Mouse (Mus musculus) liver, postnatal 0 days (tissue): ENCODE data around the gene Gm20388. TPM values are rescaled to one million over a fixed set of nuclear protein-coding genes. Genes with fewer than 3 reads are reported as not detected.

ENCODE experiments used
- ATAC-seq: fragments of 200-750 bp; cut with Nextera tagmentation; 2 replicates; pipeline ENCODE4 v1.8.0; 2017; ENCODE audit warnings: mild to moderate bottlenecking, moderate library complexity
- DNase-seq: peaks from one replicate; pipeline ENCODE4 v3.0.0-alpha.2; 2016
- H3K27ac ChIP-seq: fragments of 300-500 bp; sonication (generic); 2 replicates; pipeline ENCODE4 v1.5.1; 2014; ENCODE audit warnings: antibody characterized with exemption, moderate library complexity, mild to moderate bottlenecking, low read depth
- H3K27me3 ChIP-seq: fragments of 300-500 bp; sonication (generic); 2 replicates; pipeline ENCODE4 v1.6.1; 2014; ENCODE audit warnings: low read length, control low read depth, mixed read lengths; ENCODE audit not compliant: insufficient read depth
- H3K36me3 ChIP-seq: fragments of 300-500 bp; sonication (generic); replicated peaks from 2 replicates; pipeline ENCODE4 v1.6.1; 2014; ENCODE audit warnings: mild to moderate bottlenecking, control low read depth, low read length, moderate library complexity, mixed read lengths; ENCODE audit not compliant: insufficient read depth
- H3K4me1 ChIP-seq: fragments of 300-500 bp; sonication (generic); 2 replicates; pipeline ENCODE4 v1.6.1; 2014; ENCODE audit warnings: antibody characterized with exemption, mild to moderate bottlenecking, control low read depth; ENCODE audit not compliant: insufficient read depth
- H3K4me2 ChIP-seq: fragments of 300-500 bp; sonication (generic); 2 replicates; pipeline ENCODE4 v1.6.1; 2014; ENCODE audit warnings: low read depth, mild to moderate bottlenecking, low read length, moderate library complexity, mixed read lengths
- H3K4me3 ChIP-seq: fragments of 300-500 bp; sonication (generic); 2 replicates; pipeline ENCODE4 v1.5.1; 2014; ENCODE audit warnings: low read depth, low read length
- H3K9ac ChIP-seq: fragments of 300-500 bp; sonication (generic); replicated peaks from 2 replicates; pipeline ENCODE4 v1.6.1; 2014; ENCODE audit warnings: mild to moderate bottlenecking, moderate library complexity
- H3K9me3 ChIP-seq: fragments of 300-500 bp; sonication (generic); 2 replicates; pipeline ENCODE4 v1.6.1; 2016; ENCODE audit warnings: mild to moderate bottlenecking, control low read depth, low read length, mixed read lengths
- CTCF ChIP-seq: sonication (generic); IDR thresholded peaks from 2 replicates; pipeline ENCODE4 v1.5.1; 2016; ENCODE audit warnings: antibody characterized with exemption, low read depth
- EP300 ChIP-seq: IDR thresholded peaks from 2 replicates; pipeline ENCODE4 v1.6.1; 2016; ENCODE audit warnings: antibody characterized with exemption, low read depth, mild to moderate bottlenecking
- WGBS: fragments of 180-500 bp; shearing (Covaris S2); extraction: QIAGEN DNeasy Blood & Tissue Kit; methylation state at CpG from one replicate; pipeline ENCODE4 v1.1.7; 2014; ENCODE audit not compliant: insufficient replicate concordance; 5-methylcytosine and 5-hydroxymethylcytosine counted together
- polyA plus RNA-seq: library from polyadenylated mRNA; unstranded; fragments of >200 nt; fragmentation: Nextera tagmentation; extraction: Ambion mirVana; gene quantifications from 2 replicates; pipeline ENCODE4 v1.2.1, GENCODE M21; 2015

The Gm20388 gene
- polyA plus RNA-seq, 1 experiment from 2014 or later, result not detected

DNA sequence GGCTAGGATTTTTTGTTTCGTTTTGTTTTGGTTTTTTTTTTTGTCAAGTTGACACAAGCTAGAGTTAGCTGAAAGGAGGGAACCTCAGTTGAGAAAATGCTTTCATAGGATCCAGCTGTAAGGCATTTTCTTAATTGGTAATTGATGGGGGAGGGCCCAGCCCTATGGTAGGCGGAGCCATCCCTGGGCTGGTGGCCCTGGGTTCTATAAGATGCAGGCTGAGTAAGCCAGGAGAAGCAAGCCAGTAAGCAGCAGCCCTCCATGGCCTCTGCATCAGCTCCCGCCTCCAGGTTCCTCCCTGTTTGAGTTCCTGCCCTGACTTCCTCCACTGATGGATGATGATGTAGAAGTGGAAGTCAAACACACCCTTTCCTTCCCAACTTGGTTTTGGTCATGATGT is 3869.8 kb downstream of the Gm20388 start:
- 0 out of 2 replicates have a peak, but pooled peaks cover 2% of the 10 kb centered on the region for H3K27me3 ChIP-seq
- TF ChIP-seq EP300, result no peak
- TF ChIP-seq CTCF, result no peak
- DNase-seq (no peak), ATAC-seq (no peak)
- no peak overlapping the region for H3K4me3 ChIP-seq
- no peak overlapping the region for H3K9ac ChIP-seq
- no peak overlapping the region for H3K27ac ChIP-seq
- H3K36me3 ChIP-seq, result no peaks in the 10 kb centered on the region
- H3K4me2 ChIP-seq, result no peak overlapping the region
- 49% methylated on average over 3 of the region's 3 CpGs for WGBS
- H3K9me3 ChIP-seq, result no peaks in the 10 kb centered on the region
- peaks cover 8% of the 10 kb centered on the region for H3K4me1 ChIP-seq

DNA sequence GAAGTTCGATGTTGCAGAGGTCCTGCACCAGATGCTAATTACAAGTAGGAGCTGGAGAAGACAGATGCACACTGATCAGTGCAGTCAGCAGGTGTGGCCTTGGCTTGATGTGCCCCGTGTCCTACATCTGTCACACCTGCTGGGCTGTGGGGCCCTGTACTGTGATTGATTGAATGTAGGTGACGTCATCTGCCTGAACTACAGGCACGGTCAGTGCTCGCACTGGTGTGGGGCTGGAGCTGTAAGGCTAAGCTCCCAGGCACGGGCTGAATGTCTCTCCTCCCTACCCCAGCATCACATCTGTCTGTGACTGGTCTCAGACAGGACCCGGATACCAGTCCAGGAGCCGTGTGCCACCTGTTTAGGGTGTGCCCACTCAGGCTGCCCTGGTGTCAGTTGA is 3870.6 kb downstream of the Gm20388 start:
- ATAC-seq (peak; percentile 79), DNase-seq (peak; percentile 48)
- Histone ChIP-seq H3K4me1 (peaks cover 8% of the 10 kb centered on the region), H3K9ac (no peak overlapping the region), H3K36me3 (no peaks in the 10 kb centered on the region), H3K9me3 (no peaks in the 10 kb centered on the region), H3K27me3 (0 out of 2 replicates have a peak, but pooled peaks cover 2% of the 10 kb centered on the region), H3K4me2 (no peak overlapping the region), H3K4me3 (no peak overlapping the region), H3K27ac (no peak overlapping the region)
- WGBS, result 44% methylated on average over 8 of the region's 8 CpGs
- no peak for TF ChIP-seq CTCF
- no peak for TF ChIP-seq EP300

DNA sequence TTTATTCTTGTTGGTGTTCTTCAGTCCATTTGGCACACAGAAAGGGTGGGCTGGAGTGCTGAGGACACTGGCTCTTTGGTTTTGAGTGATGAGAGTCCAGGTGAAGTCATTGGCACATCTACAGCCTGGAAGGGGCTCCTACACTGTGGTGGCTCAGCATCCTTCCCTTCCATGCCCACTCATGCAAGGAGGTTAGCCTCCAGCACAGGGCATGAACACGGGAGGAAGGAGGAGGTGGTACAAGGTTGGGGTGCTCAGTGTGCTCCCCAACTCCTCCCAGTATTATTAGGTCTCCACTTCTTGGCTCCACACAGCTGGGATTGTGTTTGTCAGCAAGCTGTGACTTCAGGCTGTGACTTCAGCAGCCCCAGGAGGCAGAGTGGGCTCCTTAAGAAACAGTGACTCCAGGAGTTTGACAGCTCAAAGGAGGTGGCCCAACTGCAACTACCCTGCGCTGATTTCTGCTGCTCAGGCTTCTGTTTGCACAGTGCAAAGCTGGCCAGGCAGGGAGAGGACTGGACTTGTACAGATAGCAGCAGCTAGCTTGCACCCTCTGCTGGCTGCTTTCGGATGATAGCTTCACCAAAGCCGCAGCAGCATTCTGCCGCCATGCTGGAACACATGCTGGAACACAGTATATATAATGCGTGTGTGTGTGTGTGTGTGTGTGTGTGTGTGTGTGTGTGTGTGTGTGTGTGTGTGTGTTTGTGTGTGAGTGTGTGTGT is 3873.0 kb downstream of the Gm20388 start:
- no peaks in the 10 kb centered on the region for H3K9me3 ChIP-seq
- H3K4me1 ChIP-seq, result peaks cover 4% of the 10 kb centered on the region
- no peak overlapping the region for H3K4me3 ChIP-seq
- no peak overlapping the region for H3K27ac ChIP-seq
- peak; percentile 90 for TF ChIP-seq CTCF
- TF ChIP-seq EP300, result no peak
- H3K36me3 ChIP-seq, result no peaks in the 10 kb centered on the region
- no peak overlapping the region for H3K4me2 ChIP-seq
- no peaks in the 10 kb centered on the region for H3K27me3 ChIP-seq
- DNase-seq, result peak; percentile 84
- WGBS, result 6% methylated on average over 6 of the region's 6 CpGs
- ATAC-seq, result peak; percentile 78
- no peak overlapping the region for H3K9ac ChIP-seq

DNA sequence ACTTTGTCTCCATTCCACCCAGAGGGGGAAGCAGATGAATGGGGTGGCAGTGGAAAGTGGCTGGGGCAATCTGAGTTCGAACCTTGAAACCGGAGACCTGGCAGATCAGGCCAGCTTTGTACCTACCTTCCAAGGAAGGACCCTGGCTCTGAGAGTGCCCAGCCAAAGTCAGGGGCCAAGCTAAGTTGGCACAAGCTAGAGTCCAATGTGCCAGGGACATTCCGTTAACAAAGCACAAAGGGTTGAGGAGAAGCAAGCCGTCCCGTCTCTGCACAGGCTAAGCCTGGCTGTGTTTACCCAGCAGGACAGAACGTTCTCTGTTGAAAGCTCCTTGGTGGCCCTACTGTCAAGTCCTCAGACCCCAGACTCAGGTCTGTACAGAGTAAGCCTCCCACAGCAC is 3875.5 kb downstream of the Gm20388 start:
- no peaks in the 10 kb centered on the region for H3K27me3 ChIP-seq
- H3K36me3 ChIP-seq, result no peaks in the 10 kb centered on the region
- peaks cover 4% of the 10 kb centered on the region for H3K4me1 ChIP-seq
- H3K9ac ChIP-seq, result no peak overlapping the region
- no peak overlapping the region for H3K27ac ChIP-seq
- TF ChIP-seq CTCF (no peak), EP300 (no peak)
- DNase-seq (no peak), ATAC-seq (no peak)
- H3K4me2 ChIP-seq, result no peak overlapping the region
- H3K9me3 ChIP-seq, result no peaks in the 10 kb centered on the region
- 84% methylated on average over 6 of the region's 6 CpGs for WGBS
- H3K4me3 ChIP-seq, result no peak overlapping the region

DNA sequence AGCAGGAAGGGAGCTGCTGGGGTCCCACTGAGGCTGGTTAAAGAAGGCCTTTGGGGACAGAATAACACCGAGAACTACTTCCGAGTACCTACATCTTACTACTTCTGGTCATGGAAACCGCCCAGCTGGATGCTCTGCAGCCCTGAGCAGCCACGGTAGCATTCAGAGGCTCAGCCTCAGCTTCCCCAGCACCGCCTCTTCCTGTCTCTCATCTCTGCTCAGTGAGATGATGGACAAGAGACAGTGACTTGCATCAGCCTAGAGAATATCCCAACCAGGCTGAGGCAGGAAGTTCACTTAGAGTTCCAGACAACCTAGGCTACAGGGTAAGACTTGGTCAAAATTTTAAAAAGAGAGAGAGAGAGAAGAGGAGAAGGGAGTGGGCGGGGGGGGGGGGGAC is 3876.0 kb downstream of the Gm20388 start:
- H3K27ac ChIP-seq, result no peak overlapping the region
- no peak overlapping the region for H3K9ac ChIP-seq
- DNase-seq (no peak), ATAC-seq (no peak)
- H3K36me3 ChIP-seq, result no peaks in the 10 kb centered on the region
- no peaks in the 10 kb centered on the region for H3K27me3 ChIP-seq
- no peak overlapping the region for H3K4me2 ChIP-seq
- H3K4me1 ChIP-seq, result peaks cover 4% of the 10 kb centered on the region; the same call in 1 of the 2 replicates
- no peak for TF ChIP-seq CTCF
- WGBS, result 55% methylated on average over 6 of the region's 6 CpGs
- H3K4me3 ChIP-seq, result no peak overlapping the region
- no peaks in the 10 kb centered on the region for H3K9me3 ChIP-seq

DNA sequence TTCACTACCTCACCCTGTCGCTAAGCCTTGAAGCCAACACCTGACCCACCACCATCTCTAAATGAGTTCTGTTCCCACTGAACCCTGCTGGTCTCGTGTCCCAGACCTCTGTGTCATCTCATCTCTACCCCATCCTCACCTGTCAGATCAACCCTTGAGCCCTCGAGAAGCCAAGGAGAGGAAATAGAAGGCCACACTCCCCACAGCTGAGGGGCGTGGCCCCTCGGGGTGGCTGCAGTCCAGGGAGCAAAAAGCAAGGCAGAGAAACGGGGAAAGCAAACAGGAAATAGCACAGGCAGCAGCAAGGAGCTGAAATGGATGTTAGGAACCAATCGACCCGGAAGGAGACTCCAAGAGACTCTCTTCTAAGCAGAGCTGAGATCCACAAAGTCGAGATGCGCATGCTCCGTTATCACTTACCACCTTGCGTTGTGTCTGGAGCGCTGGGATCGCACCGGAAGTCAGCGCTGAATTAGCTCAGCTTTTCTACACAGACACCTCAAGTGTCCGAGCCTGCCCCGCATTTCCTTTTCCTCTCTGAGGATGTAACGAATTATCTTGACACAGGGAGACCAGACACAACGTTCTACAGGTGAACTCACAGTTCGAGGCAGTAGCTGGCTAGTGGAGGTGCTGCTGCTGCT is 3876.7 kb downstream of the Gm20388 start:
- no peak overlapping the region for H3K27ac ChIP-seq
- H3K27me3 ChIP-seq, result no peaks in the 10 kb centered on the region
- TF ChIP-seq EP300, result no peak
- TF ChIP-seq CTCF, result no peak
- H3K4me2 ChIP-seq, result peak overlapping the region; percentile 47
- no peak overlapping the region for H3K9ac ChIP-seq
- H3K9me3 ChIP-seq, result no peaks in the 10 kb centered on the region
- ATAC-seq, result no peak
- 34% methylated on average over 21 of the region's 21 CpGs for WGBS
- peaks cover 4% of the 10 kb centered on the region; the same call in 1 of the 2 replicates for H3K4me1 ChIP-seq
- no peaks in the 10 kb centered on the region for H3K36me3 ChIP-seq
- no peak for DNase-seq
- H3K4me3 ChIP-seq, result no peak overlapping the region
